Mouse (Mus musculus) kidney, adult 2 months (tissue): Measurements from ENCODE around the gene Hmces. TPM values are rescaled to one million over a fixed set of nuclear protein-coding genes. Genes with fewer than 3 reads are reported as not detected.

Experiments used
- DNase-seq: peaks from one replicate; pipeline ENCODE4 v3.0.0; 2021
- H3K27ac ChIP-seq: fragments of 200-500 bp; 2 replicates; pipeline ENCODE4 v1.5.1; 2012; ENCODE audit warnings: low read depth, low read length, control low read depth, inconsistent platforms; ENCODE audit not compliant: insufficient read depth
- H3K27me3 ChIP-seq: fragments of 200-500 bp; replicated peaks from 2 replicates; pipeline ENCODE4 v1.6.1; 2012; ENCODE audit warnings: mild to moderate bottlenecking, moderate library complexity, low read length, inconsistent platforms; ENCODE audit not compliant: control insufficient read depth, insufficient read depth
- H3K36me3 ChIP-seq: fragments of 200-500 bp; 2 replicates; pipeline ENCODE4 v1.6.1; 2012; ENCODE audit warnings: mild to moderate bottlenecking, moderate library complexity, low read length, inconsistent platforms; ENCODE audit not compliant: control insufficient read depth, insufficient read depth
- H3K4me1 ChIP-seq: fragments of 200-500 bp; 2 replicates; pipeline ENCODE4 v1.6.1; 2011; ENCODE audit warnings: low read length; ENCODE audit not compliant: control insufficient read depth, insufficient read depth
- H3K4me3 ChIP-seq: fragments of 200-500 bp; 2 replicates; pipeline ENCODE4 v1.5.1; 2011; ENCODE audit warnings: mild to moderate bottlenecking, low read depth, low read length, control low read depth; ENCODE audit not compliant: insufficient read depth
- CTCF ChIP-seq: fragments of 200-500 bp; conservative IDR thresholded peaks from 2 replicates; pipeline ENCODE4 v1.5.1; 2011; ENCODE audit warnings: low read depth, mild to moderate bottlenecking, control low read depth, low read length, moderate library complexity, mixed read lengths; ENCODE audit not compliant: insufficient read depth, insufficient read length
- POLR2A ChIP-seq: fragments of 200-500 bp; IDR thresholded peaks from one replicate; pipeline ENCODE4 v1.6.1; 2011; ENCODE audit warnings: low read depth, low read length, control low read depth
- WGBS: fragments of 180-500 bp; shearing (Covaris S2); methylation state at CpG from one replicate; pipeline ENCODE4 v1.1.7; 2018; 5-methylcytosine and 5-hydroxymethylcytosine counted together
- polyA plus RNA-seq: library from polyadenylated mRNA; depleted of rRNA; stranded (reverse); fragments of >200 nt; gene quantifications from 2 replicates; pipeline ENCODE4 v1.2.3, GENCODE M21; 2012; rRNA removed

The Hmces gene
- polyA plus RNA-seq, result 19.8 and 21.2 TPM in 2 replicates

- H3K27me3 ChIP-seq, result no peaks in the 10 kb centered on the region
- peaks cover 6% of the 10 kb centered on the region for H3K36me3 ChIP-seq
- under 1% methylated on average over 62 of the region's 62 CpGs for WGBS
- DNase-seq, result peak; percentile 85
- peaks cover 8% of the 10 kb centered on the region for H3K4me1 ChIP-seq
- H3K4me3 ChIP-seq, result peak within 1 kb of the TSS; percentile 76
- TF ChIP-seq POLR2A (no peak), CTCF (no peak)
- peak within 1 kb of the TSS; percentile 70 for H3K27ac ChIP-seq
These were observed at the start of gene Hmces for GRCm38 (mm10) chr6:87913661-87914325. TSS of gene Hmces (plus strand) at chr6:87913935.

- Histone ChIP-seq H3K4me3 (no peak overlapping the region), H3K4me1 (no peaks in the 10 kb centered on the region), H3K36me3 (no peaks in the 10 kb centered on the region), H3K27ac (no peak overlapping the region), H3K27me3 (no peaks in the 10 kb centered on the region)
- TF ChIP-seq CTCF (no peak), POLR2A (no peak)
- DNase-seq, result no peak
- WGBS, result 89% methylated on average over 6 of the region's 6 CpGs
These were observed 47.5 kb upstream of the Hmces start for GRCm38 (mm10) chr6:87866211-87866610.

- WGBS, result 60% methylated on average over 2 of the region's 2 CpGs
- no peak for DNase-seq
- TF ChIP-seq POLR2A (no peak), CTCF (no peak)
- Histone ChIP-seq H3K4me3 (no peak overlapping the region), H3K27me3 (no peaks in the 10 kb centered on the region), H3K27ac (no peak overlapping the region), H3K4me1 (no peaks in the 10 kb centered on the region), H3K36me3 (no peaks in the 10 kb centered on the region)
These were observed 46.5 kb upstream of the Hmces start for GRCm38 (mm10) chr6:87867256-87867655.

GRCm38 (mm10) chr6:87868871-87869506 lies 44.7 kb upstream of the Hmces start:
- H3K27ac ChIP-seq, result no peak overlapping the region
- H3K4me1 ChIP-seq, result peaks cover 3% of the 10 kb centered on the region; the same call in 1 of the 2 replicates
- WGBS, result 68% methylated on average over 9 of the region's 9 CpGs
- DNase-seq, result peak; percentile 67
- H3K4me3 ChIP-seq, result no peak overlapping the region
- H3K27me3 ChIP-seq, result no peaks in the 10 kb centered on the region
- no peaks in the 10 kb centered on the region for H3K36me3 ChIP-seq
- no peak for TF ChIP-seq CTCF
- TF ChIP-seq POLR2A, result no peak

GRCm38 (mm10) chr6:87870440-87870839 lies 43.3 kb upstream of the Hmces start:
- WGBS, result 78% methylated on average over 1 of the region's 1 CpGs
- Histone ChIP-seq H3K4me1 (peaks cover 3% of the 10 kb centered on the region; the same call in 1 of the 2 replicates), H3K27ac (no peak overlapping the region), H3K27me3 (no peaks in the 10 kb centered on the region), H3K4me3 (no peak overlapping the region), H3K36me3 (no peaks in the 10 kb centered on the region)
- TF ChIP-seq CTCF (no peak), POLR2A (no peak)
- DNase-seq, result no peak

- 87% methylated on average over 7 of the region's 7 CpGs for WGBS
- DNase-seq, result no peak
- H3K27me3 ChIP-seq, result no peaks in the 10 kb centered on the region
- H3K4me3 ChIP-seq, result no peak overlapping the region
- no peak for TF ChIP-seq CTCF
- no peak for TF ChIP-seq POLR2A
- H3K36me3 ChIP-seq, result no peaks in the 10 kb centered on the region
- H3K4me1 ChIP-seq, result peaks cover 9% of the 10 kb centered on the region; the same call in 1 of the 2 replicates
- H3K27ac ChIP-seq, result no peak overlapping the region
These were observed 42.5 kb upstream of the Hmces start for GRCm38 (mm10) chr6:87871240-87871639.

GRCm38 (mm10) chr6:87873104-87873503 lies 40.6 kb upstream of the Hmces start:
- Histone ChIP-seq H3K4me3 (no peak overlapping the region), H3K27me3 (no peaks in the 10 kb centered on the region), H3K4me1 (peaks cover 9% of the 10 kb centered on the region; the same call in 1 of the 2 replicates), H3K27ac (no peak overlapping the region), H3K36me3 (no peaks in the 10 kb centered on the region)
- WGBS, result 36% methylated on average over 1 of the region's 1 CpGs
- DNase-seq, result peak; percentile 65
- TF ChIP-seq POLR2A (no peak), CTCF (no peak)
